Mouse (Mus musculus): ENCODE results near the gene Usp3.

Gene Usp3

DNA sequence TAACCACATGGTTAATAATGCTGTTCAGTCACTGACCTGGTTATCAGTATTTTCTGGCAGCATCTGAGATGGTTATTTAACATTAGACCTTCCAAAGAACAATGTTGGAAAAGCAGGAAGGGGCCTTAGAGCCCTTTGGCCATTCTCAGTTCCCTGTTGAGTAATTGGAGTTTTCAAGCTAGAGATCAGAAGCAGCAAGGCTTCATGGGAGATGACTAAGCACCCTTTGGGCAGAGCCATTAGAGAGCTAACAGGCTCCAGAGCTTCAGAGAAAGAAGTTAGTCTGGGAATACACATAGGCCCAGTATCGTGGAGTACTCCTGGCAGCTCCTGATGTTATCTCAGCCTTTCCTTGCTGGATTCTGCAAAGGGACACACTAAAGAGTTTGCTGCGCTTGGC is 8.1 kb upstream of the Usp3 start:
- DNase-seq: no peak

GRCm38 (mm10) chr9:66600551-66600950 is 7.6 kb upstream of the Usp3 start:
- no peak for DNase-seq

DNA sequence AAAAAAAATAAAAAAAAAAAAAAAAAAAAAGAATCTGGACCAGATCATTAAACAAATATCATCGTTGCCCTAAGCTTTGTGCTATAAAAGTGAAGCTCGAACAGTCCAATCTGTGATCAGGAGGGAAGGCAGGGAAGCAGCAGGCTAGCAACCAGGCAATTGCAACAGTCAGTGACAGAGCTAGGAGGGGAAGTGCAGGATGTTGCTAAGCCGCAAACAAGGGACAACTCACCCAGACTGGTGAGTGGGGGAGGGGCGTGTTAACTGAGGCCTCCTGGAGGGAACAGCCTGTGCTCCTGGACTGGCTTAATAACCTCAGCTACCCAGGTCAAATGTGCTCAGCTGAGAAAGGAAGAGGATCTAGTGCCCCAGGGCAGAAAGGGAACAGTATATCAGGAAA is 6.6 kb upstream of the Usp3 start:
- DNase-seq: peak; percentile 58

DNA sequence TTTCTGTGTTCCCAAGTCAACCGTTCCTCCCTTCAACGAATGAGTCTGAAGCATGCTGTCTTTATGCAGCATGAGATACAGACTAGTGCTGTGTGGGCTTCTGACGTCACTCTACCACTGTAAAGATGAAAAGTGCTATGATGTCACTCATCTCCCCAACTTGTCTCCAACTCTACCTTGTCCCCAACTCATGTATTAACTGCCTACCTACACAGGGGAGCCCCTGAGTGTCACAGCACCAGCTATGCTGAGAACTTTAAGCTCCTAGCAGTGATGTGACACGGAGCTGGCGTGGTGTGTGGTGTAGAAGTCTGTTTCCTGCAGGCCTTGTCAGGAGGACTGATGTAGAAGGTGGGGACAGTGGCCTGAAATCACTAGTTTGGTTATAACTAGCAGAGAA is 5.7 kb upstream of the Usp3 start:
- no peak for DNase-seq

- DNase-seq: no peak
Measured at GRCm38 (mm10) chr9:66597480-66598215, 4.7 kb upstream of the Usp3 start.

- peak; percentile 6 for DNase-seq
Measured at GRCm38 (mm10) chr9:66597076-66597475, 4.1 kb upstream of the Usp3 start.

DNA sequence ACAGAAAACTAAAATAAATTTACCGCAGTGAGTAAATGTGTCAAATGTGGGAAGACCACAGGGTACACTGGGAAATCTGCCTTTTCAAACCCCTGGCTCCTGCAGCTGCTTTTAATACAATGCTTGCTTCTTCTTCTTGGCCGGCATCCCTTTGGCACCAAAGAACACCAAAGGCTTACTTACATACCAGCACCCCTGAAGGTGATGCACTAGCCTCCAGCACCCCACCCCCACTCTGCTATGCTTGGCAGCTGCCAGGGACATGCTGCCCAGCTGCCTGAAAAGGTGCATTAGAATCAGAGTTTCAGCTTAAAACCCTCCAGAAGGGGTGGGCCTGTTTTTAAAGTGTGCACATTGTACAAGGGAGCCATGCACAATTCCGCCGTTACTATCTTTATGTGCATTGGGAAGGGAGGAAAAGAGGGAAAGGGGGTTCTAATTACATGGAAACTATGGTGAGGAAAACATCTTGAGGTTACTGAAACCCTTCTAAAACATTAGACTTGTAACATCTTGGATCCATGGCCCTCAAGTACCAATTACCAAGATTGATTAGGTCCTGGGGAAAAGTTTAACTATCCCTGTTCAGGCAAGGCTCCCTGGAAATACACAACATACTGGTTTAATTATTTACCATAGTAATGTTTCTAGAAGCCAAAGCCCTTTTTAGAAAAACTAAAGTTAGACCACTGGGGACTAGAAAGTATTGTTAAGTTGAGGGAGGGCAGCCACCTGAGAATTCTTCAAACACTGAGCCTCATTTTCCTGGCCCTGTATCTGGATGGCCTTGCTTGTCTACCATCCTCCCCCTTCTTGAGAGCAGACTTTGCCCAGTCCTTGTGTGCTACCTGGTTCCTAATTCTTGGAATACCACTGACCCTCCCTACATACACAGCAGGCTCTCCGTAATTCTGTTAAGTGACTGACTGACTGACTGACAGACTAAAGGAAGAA is 3.1 kb upstream of the Usp3 start:
- peak; percentile 73 for DNase-seq

- DNase-seq: peak; percentile 70
Measured at GRCm38 (mm10) chr9:66594061-66594460, 1.1 kb upstream of the Usp3 start.

GRCm38 (mm10) chr9:66593613-66593969 is 649 bp upstream of the Usp3 start:
- DNase-seq: no peak

DNA sequence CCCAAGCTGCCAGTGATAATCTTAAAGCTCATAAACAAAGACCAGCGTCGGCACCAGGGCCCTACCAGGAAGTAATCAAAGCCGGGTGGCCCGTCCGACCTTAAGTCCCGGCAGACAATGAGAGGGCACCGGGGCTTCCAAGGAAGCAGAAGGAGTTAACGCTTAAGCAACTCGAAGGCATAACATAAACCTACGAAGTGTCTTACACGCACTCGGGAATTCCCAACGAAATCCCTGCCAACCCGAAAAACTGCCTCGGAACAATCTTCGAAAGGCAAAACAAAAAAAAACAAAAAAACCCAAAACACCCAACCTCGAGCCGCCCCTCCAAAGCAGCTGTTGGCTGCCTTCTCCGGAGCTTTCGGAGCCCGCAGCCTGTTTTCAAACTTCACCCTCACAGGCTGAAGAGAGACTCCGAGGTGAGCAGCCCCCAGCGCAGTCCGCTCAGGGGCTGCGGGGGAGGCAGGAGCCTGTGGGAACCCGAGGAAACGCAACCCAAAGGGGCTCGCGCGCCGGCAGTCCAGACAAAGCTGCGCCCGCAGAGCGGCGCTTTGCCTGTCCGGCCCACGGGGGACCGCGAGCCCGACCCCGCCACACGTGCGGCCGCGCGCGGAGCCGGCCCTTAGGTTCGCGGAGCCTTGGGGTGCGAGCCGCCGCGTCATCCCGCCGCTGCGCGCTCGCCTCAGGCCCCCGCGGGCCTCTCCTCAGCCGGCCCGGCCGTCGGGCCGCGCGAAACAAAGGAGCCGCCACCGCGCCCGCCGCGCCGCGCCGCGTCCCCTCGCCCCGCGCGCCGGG is 894 bp downstream of the Usp3 start:
- DNase-seq: peak; percentile 71

DNA sequence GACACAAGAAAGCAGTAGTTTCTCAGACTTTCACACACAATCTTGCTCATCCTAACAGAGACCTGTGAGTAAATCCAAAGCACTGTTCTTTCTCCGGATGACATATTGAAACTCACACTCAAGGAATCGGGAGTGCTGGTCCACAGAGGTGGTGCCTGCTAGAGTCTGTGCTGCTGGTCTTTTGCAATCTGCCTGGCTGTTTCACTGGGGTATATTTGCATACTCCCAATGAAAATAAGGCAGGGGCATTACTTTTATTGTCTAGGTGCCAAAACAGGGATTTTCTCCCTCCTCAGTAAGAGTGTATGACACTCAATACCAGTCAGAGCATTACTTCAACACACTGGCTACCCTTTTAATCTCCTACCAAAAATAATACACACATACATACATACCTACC is 2.9 kb downstream of the Usp3 start:
- no peak for DNase-seq

DNA sequence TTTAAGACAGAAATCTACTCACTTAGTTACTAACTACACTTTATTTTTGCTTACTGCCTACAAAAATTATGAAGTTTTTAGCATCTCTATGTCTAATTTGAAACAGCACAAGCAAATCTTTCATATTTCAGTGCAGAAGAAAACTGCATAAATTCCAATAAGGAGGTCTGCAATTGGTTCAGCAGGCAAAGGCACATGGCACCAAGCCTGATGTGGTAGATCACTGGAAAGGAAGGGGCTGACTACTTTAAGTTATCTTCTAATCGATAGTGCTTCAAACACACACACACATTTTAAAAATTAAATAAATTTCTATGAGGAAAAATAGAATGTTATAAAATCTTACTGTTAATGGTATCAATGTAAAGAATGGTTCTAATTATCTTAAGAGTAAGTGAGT is 5.9 kb downstream of the Usp3 start:
- DNase-seq: no peak

GRCm38 (mm10) chr9:66586533-66586932 is 6.4 kb downstream of the Usp3 start:
- DNase-seq: no peak

GRCm38 (mm10) chr9:66585191-66585590 is 7.8 kb downstream of the Usp3 start:
- no peak for DNase-seq

DNA sequence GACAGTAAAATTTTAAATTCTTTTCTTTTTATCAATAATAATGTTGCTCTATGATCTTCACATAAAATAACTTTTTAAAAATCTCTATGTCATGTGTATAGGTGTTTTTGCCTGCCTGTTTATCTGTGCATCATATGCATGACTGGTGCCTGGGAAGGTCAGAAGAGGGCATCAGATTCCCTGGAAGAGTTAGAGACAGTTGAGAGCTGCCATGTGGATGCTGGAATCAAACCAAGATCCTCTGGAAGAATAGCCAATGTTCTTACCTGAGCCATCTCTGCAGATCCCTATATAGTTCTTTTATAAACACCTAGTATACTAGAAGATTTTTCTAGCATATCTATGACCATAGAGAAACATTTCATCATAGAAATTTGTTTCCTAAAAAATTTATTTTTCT is 8.8 kb downstream of the Usp3 start:
- no peak for DNase-seq

GRCm38 (mm10) chr9:66583244-66583643 is 9.7 kb downstream of the Usp3 start:
- DNase-seq: no peak

DNA sequence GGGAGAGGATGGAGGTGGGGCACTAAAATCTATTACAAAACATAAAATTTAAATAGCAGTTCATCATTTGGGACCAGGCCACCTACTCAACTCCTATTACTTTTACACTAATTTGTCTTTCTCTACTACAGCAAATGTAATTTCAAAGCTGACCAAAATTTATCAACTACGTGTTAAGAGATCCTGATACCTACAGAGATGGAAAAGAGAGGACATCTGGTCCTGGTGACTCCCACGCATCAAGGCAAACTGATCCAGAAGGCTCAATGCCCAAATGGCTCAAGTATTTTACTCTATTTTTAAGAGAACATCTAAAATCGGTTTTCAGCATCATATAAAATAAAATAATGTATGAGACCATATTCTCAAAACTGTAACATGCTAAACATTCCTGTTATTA is 11.2 kb downstream of the Usp3 start:
- no peak for DNase-seq

- no peak for DNase-seq
Measured at GRCm38 (mm10) chr9:66580722-66581121, 12.2 kb downstream of the Usp3 start.

DNA sequence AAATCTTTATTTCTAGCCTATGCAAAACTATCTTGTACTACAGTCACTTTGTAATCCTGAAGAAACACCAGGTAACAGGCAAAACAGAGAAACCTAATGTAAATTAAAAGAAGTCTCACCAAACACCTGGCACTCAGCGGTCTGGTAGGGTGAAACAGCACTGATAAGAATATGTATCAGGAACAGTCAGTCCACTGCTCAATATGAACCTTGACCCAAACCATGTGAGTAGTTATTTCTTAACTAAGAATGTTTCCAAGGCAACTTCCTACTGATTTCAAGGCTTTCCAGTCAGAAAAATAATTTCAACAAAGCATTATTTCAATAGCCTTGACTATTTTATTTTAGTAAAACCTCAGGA is 17.1 kb downstream of the Usp3 start:
- DNase-seq: no peak

GRCm38 (mm10) chr9:66575041-66575877 is 17.7 kb downstream of the Usp3 start:
- DNase-seq: no peak

GRCm38 (mm10) chr9:66571986-66572700 is 20.8 kb downstream of the Usp3 start:
- no peak for DNase-seq

DNA sequence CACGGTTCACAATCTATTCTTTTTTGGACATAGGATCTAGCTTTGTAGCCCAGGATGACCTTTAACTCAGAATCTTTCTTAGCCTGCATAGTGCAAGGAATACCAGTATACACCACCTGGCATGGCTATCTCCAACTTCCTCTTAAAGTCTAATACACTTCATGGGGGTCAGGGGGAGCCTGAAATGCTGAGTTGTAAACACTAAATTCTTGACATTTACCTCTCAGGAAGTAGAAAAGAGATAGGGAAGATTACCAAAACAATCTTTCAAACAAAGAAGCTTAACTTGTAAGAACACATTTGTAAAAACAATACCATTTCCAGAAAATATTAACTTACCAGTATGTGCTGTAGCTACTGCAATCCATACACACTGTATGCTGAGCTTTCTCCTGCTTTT is 30.7 kb downstream of the Usp3 start:
- no peak for DNase-seq

Measured in kidney, postnatal 10 days (tissue).